Comparison of ENCODE assay signal across 8 mouse cellular contexts in the genomic region with DNA sequence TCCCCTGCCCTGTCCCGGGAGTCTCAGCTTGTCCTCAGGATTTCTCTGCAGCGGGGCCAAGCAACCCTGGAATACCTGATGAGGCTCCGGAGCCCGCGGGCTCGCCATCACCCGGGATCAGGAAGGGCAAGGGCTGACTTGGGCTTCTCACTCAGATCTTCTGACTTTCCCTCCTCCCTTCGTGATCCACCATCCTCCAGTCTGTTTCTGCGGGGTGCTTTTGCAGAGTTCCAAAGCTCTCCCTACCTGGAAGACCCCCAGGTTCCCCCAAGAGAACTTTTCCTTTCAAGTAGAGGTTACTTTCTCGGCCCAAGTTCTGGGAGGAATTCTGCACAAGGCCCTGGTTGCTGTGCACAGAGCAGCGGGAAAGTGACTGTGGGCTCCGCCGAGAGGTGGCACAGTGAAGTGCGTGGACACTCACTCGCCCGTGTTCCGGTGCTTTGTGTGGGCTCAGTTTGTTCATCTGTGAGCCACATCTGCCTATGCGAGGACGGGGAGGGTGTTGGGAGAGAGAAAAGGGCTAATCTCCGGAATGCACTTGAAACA. TPM values are rescaled to one million over a fixed set of nuclear protein-coding genes. Genes with fewer than 3 reads are reported as not detected.
DNase-seq lines count a peak whose midpoint lies in the region; ATAC-seq and TF ChIP-seq lines count a peak whose summit lies in the region.

No protein-coding gene starts in this region.

- peak; percentile 60 for ATAC-seq in Patski
- no peak for ATAC-seq in hindbrain, embryonic 12.5 days (ENCODE audit: low FRiP score)

- intact Hi-C loops in left cerebral cortex, adult 2 months (cut with DNase I): no loop called here

- peak overlapping the region; percentile 99 for H3K4me2 ChIP-seq in hindbrain, embryonic 12.5 days (replicated peaks)

- CTCF ChIA-PET in Patski (lab: Charles Lee): interaction anchor here (1.0 kb wide), 1 partner anchor 20 kb away, joined by 3 read pairs; no protein-coding TSS in a partner anchor

- H3K27ac ChIP-seq in hindbrain, embryonic 12.5 days: peak overlapping the region; percentile 77
- H3K27ac ChIP-seq in left cerebral cortex, adult 2 months: peak overlapping the region; percentile 89
- no peak overlapping the region for H3K27ac ChIP-seq in macrophage

- H3K27me3 ChIP-seq in Patski: no peaks in the 10 kb centered on the region
- no peaks in the 10 kb centered on the region for H3K27me3 ChIP-seq in hindbrain, embryonic 12.5 days

- POLR2A ChIA-PET in Patski (lab: Charles Lee): interaction anchor here (0.6 to 1.2 kb wide), 3 partner anchors 11 to 153 kb away, joined by 3 to 6 read pairs (median 3); no protein-coding TSS in a partner anchor

- TF ChIP-seq CTCF in Patski (IDR thresholded peaks at IDR 0.05): no peak
- TF ChIP-seq CTCF in left cerebral cortex, adult 2 months (IDR thresholded peaks at IDR 0.05): peak; percentile 39

- under 1% methylated on average over 20 of the region's 20 CpGs for WGBS in hindbrain, embryonic 12.5 days
- 2% methylated on average over 20 of the region's 20 CpGs for WGBS in macrophage (ENCODE audit: missing documents)

- H3K4me1 ChIP-seq in hindbrain, embryonic 12.5 days: peaks cover 19% of the 10 kb centered on the region

- no peaks in the 10 kb centered on the region for H3K36me3 ChIP-seq in hindbrain, embryonic 12.5 days
- H3K36me3 ChIP-seq in macrophage (ENCODE audit: inconsistent target): no peaks in the 10 kb centered on the region

- peak overlapping the region; percentile 68 for H3K4me3 ChIP-seq in hindbrain, embryonic 12.5 days
- peak overlapping the region; percentile 90 for H3K4me3 ChIP-seq in left cerebral cortex, adult 2 months
- peak overlapping the region; percentile 43 for H3K4me3 ChIP-seq in macrophage (ENCODE audit: inconsistent target)

- in situ Hi-C loops in Patski (cut with MboI; ENCODE audit: low pct_unique_long_range_greater_than_20kb): no loop called here

- no peaks in the 10 kb centered on the region for H3K79me2 ChIP-seq in macrophage (ENCODE audit: inconsistent target)

- no peaks in the 10 kb centered on the region for H3K9me3 ChIP-seq in hindbrain, embryonic 12.5 days (replicated peaks)

- no peak for DNase-seq in Patski (ENCODE audit: low read depth, low spot score)
- peak; percentile 39 for DNase-seq in cerebellum, adult 8-10 months
- DNase-seq in forelimb bud, embryonic 11.5 days (ENCODE audit: low read depth, low spot score): peak; percentile 56
- DNase-seq in left cerebral cortex, adult 2 months (ENCODE audit: extremely low spot score in 1 of 2, low spot score in 2 of 2): peak; percentile 57 to 70
- peak; percentile 59 to 67 for DNase-seq in right cerebral cortex, postnatal 10 days (ENCODE audit: low spot score in 2 of 2)
- DNase-seq in yolk sac, embryonic 10.5 days (ENCODE audit: low spot score): no peak

- H3K9ac ChIP-seq in hindbrain, embryonic 12.5 days: peak overlapping the region; percentile 76

RNA-seq across cellular contexts. Expression of a gene that starts 0.6 kb away (rescaled TPM):
- 24.2 TPM for polyA plus RNA-seq in Patski (2021)
- 59.1 and 65.3 TPM in 2 replicates for polyA plus RNA-seq in hindbrain, embryonic 12.5 days (2016; fragmentation: Nextera tagmentation; extraction: Ambion mirVana)
- 10 to 100 TPM; 32.0 to 33.1 TPM for total RNA-seq in left cerebral cortex, adult 2 months (2021)
- 10 to 100 TPM in 5 of 26 experiments, 1 to 10 TPM in 18, under 1 TPM in 3; 0.52 to 15.5 (median 6.9) TPM for total RNA-seq in macrophage (2018; cell fraction: chromatin; rRNA removed)
- total RNA-seq in macrophage (2018; cell fraction: cytosol; rRNA removed): 1 to 10 TPM; 1.4 to 5.2 (median 2.9) TPM
- 10 to 100 TPM in 1 of 26 experiments, 1 to 10 TPM in 23, under 1 TPM in 2; 0.52 to 16.2 (median 3.4) TPM for total RNA-seq in macrophage (2018; cell fraction: nucleus; rRNA removed)
- polyA plus RNA-seq in macrophage (2018): 2.0 to 5.0 TPM (median 4.2 TPM) in 3 replicates

Comparison
In these comparisons a context has a peak if more than half of its experiments do, and no peak if none do; other contexts are left out.
1. DNase-seq: peak in cerebellum, adult 8-10 months (single experiment), forelimb bud, embryonic 11.5 days (single experiment), left cerebral cortex, adult 2 months (2 of 2) and right cerebral cortex, postnatal 10 days (2 of 2); none in Patski (single experiment) and yolk sac, embryonic 10.5 days (single experiment).
2. Peak in every context shown above with its lines, with median percentiles within 50 percentile points of each other: H3K4me3 ChIP-seq.